Mouse (Mus musculus): ENCODE results near the gene Fbxo48. TPM values are rescaled to one million over a fixed set of nuclear protein-coding genes. Genes with fewer than 3 reads are reported as not detected.

The Fbxo48 gene
- polyA plus RNA-seq, 1 experiment = 0.26 TPM

Other genes starting within 250 kb of the Fbxo48 start
- gene Egfr, start 199.2 kb upstream of the Fbxo48 start, polyA plus RNA-seq (2012; rRNA removed) = 4.9 and 24.6 TPM in 2 replicates
- 3.2 and 4.0 TPM in 2 replicates for gene Cnrip1, start 100.2 kb downstream of the Fbxo48 start, polyA plus RNA-seq (2012; rRNA removed)
- 1.5 and 1.8 TPM in 2 replicates for gene Plek, start 101.0 kb downstream of the Fbxo48 start, polyA plus RNA-seq (2012; rRNA removed)
- 17.3 and 22.2 TPM in 2 replicates for gene Ppp3r1, start 207.9 kb downstream of the Fbxo48 start, polyA plus RNA-seq (2012; rRNA removed)
- 6.8 and 7.3 TPM in 2 replicates for gene Wdr92, start 230.7 kb downstream of the Fbxo48 start, polyA plus RNA-seq (2012; rRNA removed)

Measured in large intestine, adult 2 months (tissue).